Mouse (Mus musculus): ENCODE data around the gene Ralgapa2. TPM values are rescaled to one million over a fixed set of nuclear protein-coding genes. Genes with fewer than 3 reads are reported as not detected.
A peak's percentile ranks its signal among the peaks of the same experiment; 100 is the strongest.

Ralgapa2 gene
- polyA plus RNA-seq, 1 experiment from 2014 or later, result 7.4 TPM

DNA sequence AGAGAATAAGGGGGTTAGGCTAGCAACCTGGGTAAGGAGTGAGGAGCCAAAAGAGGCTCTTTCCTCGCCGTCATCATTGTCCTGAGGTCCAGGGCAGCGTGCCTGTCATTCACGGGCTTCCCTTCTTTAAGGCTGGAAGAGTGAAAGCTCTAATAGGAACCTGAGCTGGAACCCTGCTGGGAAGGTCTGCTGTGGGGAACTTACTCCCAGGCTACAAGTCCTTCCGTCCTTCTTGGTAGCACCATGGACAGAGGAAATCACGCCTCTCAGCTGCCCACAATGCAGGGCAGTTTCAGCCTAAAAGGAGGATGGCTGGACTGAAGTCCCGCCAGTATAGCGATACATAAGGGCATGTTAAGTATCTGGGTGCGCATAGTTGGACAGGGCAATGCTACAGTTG is 285.7 kb downstream of the Ralgapa2 start:
- no peak overlapping the region for H3K4me3 ChIP-seq (ENCODE audit: low read depth, low read length)
- H3K4me1 ChIP-seq (ENCODE audit: control insufficient read depth, insufficient read depth, low read length), result peaks cover 10% of the 10 kb centered on the region
- ATAC-seq (ENCODE audit: insufficient number of reproducible peaks, low FRiP score, low TSS enrichment, low read depth) (peak; percentile 42; the same call in 1 of the 2 replicates), DNase-seq (ENCODE audit: low spot score) (peak; percentile 80)
- H3K9me3 ChIP-seq (ENCODE audit: control insufficient read depth, low read length), result no peaks in the 10 kb centered on the region
- H3K27ac ChIP-seq (replicated peaks; ENCODE audit: low read depth, low read length), result no peak overlapping the region
- H3K36me3 ChIP-seq (ENCODE audit: control insufficient read depth, insufficient read depth, low read length), result no peaks in the 10 kb centered on the region
- no peak overlapping the region for H3K4me2 ChIP-seq (ENCODE audit: low read depth, severe bottlenecking)
- H3K9ac ChIP-seq (ENCODE audit: low read length), result no peak overlapping the region
- WGBS, result 6% methylated on average over 9 of the region's 9 CpGs
- peaks cover 56% of the 10 kb centered on the region for H3K27me3 ChIP-seq (ENCODE audit: control insufficient read depth, insufficient read depth, low read length)

DNA sequence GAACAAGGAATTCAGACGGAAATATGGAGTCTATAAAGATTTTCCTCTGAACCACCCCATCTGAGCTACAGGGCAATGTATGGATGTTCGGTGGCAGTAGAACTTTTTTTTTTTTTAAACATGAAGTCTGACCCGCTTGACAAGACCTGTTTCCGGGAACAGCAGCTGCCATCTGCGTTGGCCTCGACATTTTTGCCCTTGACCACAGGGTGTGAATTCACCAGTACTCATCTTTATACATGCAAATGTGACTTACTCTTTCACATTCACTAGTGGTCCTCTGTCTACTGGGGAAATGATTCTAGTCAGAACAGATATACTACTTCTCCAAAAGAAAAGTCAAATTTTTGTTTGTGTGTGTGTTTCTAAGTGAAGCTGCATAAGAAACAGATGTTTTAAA is 286.3 kb downstream of the Ralgapa2 start:
- Histone ChIP-seq H3K9me3 (ENCODE audit: control insufficient read depth, low read length) (no peaks in the 10 kb centered on the region), H3K4me2 (ENCODE audit: low read depth, severe bottlenecking) (no peak overlapping the region), H3K27me3 (ENCODE audit: control insufficient read depth, insufficient read depth, low read length) (peaks cover 62% of the 10 kb centered on the region), H3K4me1 (ENCODE audit: control insufficient read depth, insufficient read depth, low read length) (peaks cover 17% of the 10 kb centered on the region), H3K4me3 (ENCODE audit: low read depth, low read length) (no peak overlapping the region), H3K36me3 (ENCODE audit: control insufficient read depth, insufficient read depth, low read length) (no peaks in the 10 kb centered on the region), H3K9ac (ENCODE audit: low read length) (no peak overlapping the region), H3K27ac (replicated peaks; ENCODE audit: low read depth, low read length) (no peak overlapping the region)
- no peak for DNase-seq (ENCODE audit: low spot score)
- whole genome bisulfite sequencing, result 15% methylated on average over 6 of the region's 6 CpGs
- ATAC-seq (ENCODE audit: insufficient number of reproducible peaks, low FRiP score, low TSS enrichment, low read depth), result no peak

DNA sequence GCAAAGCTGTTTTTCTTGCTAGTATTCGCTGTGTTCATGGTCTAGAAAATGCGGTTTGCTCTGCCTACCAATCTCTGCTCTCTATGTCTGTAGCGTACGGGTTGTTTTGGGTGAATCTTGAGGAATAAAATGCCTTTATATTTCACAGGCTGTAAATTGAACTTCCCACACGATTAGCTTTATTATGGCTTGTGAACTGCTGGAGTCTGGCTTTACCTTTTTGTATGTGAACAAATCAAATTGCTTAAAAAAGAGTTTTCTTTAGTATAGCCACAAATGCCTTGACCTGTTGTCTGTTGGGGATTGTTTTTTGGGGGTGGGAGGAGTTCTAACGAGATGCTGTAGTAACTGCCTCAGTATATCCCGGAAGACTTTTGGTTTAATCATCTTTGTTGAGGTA is 288.0 kb downstream of the Ralgapa2 start:
- Histone ChIP-seq H3K4me1 (ENCODE audit: control insufficient read depth, insufficient read depth, low read length) (peaks cover 18% of the 10 kb centered on the region), H3K27ac (replicated peaks; ENCODE audit: low read depth, low read length) (no peak overlapping the region), H3K9me3 (ENCODE audit: control insufficient read depth, low read length) (no peaks in the 10 kb centered on the region), H3K27me3 (ENCODE audit: control insufficient read depth, insufficient read depth, low read length) (peaks cover 75% of the 10 kb centered on the region), H3K4me2 (ENCODE audit: low read depth, severe bottlenecking) (no peak overlapping the region), H3K9ac (ENCODE audit: low read length) (no peak overlapping the region), H3K36me3 (ENCODE audit: control insufficient read depth, insufficient read depth, low read length) (no peaks in the 10 kb centered on the region), H3K4me3 (ENCODE audit: low read depth, low read length) (no peak overlapping the region)
- 14% methylated on average over 7 of the region's 7 CpGs for WGBS
- no peak for DNase-seq (ENCODE audit: low spot score)
- no peak for ATAC-seq (ENCODE audit: insufficient number of reproducible peaks, low FRiP score, low TSS enrichment, low read depth)

DNA sequence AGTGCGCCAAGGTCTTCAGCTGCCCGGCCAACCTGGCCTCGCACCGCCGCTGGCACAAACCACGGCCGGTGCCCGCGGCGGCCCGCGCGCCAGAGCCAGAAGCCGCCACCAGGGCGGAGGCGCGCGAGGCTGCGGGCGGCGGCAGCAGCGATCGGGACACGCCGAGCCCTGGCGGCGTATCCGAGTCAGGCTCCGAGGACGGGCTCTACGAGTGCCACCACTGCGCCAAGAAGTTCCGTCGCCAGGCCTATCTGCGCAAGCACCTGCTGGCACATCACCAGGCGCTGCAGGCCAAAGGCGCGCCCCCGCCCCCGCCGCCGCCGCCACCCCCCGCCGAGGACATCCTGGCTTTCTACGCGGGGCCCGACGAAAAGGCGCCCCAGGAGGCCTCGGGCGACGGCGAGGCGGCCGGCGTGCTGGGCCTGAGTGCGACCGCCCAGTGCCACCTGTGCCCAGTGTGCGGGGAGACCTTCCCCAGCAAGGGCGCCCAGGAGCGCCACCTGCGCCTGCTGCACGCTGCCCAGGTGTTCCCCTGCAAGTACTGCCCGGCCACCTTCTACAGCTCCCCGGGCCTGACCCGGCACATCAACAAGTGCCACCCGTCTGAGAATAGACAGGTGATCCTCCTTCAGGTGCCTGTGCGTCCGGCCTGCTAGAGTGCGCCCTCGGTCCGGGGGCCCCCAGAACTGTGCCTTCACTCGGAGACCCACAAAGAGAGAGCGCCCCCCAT is 288.8 kb downstream of the Ralgapa2 start:
- DNase-seq (ENCODE audit: low spot score) (peak; percentile 57), ATAC-seq (ENCODE audit: insufficient number of reproducible peaks, low FRiP score, low TSS enrichment, low read depth) (no peak)
- Histone ChIP-seq H3K4me2 (ENCODE audit: low read depth, severe bottlenecking) (peak overlapping the region; percentile 95), H3K36me3 (ENCODE audit: control insufficient read depth, insufficient read depth, low read length) (no peaks in the 10 kb centered on the region), H3K27me3 (ENCODE audit: control insufficient read depth, insufficient read depth, low read length) (peaks cover 82% of the 10 kb centered on the region), H3K9ac (ENCODE audit: low read length) (no peak overlapping the region), H3K9me3 (ENCODE audit: control insufficient read depth, low read length) (no peaks in the 10 kb centered on the region), H3K4me3 (ENCODE audit: low read depth, low read length) (peak overlapping the region; percentile 47), H3K27ac (replicated peaks; ENCODE audit: low read depth, low read length) (no peak overlapping the region), H3K4me1 (ENCODE audit: control insufficient read depth, insufficient read depth, low read length) (peaks cover 18% of the 10 kb centered on the region)
- WGBS, result under 1% methylated on average over 69 of the region's 75 CpGs

GRCm38 (mm10) chr2:146222279-146223175 is 289.6 kb downstream of the Ralgapa2 start:
- Histone ChIP-seq H3K4me3 (ENCODE audit: low read depth, low read length) (peak overlapping the region; percentile 47), H3K9ac (ENCODE audit: low read length) (peak overlapping the region; percentile 43; the same call in 1 of the 2 replicates), H3K36me3 (ENCODE audit: control insufficient read depth, insufficient read depth, low read length) (no peaks in the 10 kb centered on the region), H3K27ac (replicated peaks; ENCODE audit: low read depth, low read length) (no peak overlapping the region), H3K4me1 (ENCODE audit: control insufficient read depth, insufficient read depth, low read length) (peaks cover 20% of the 10 kb centered on the region), H3K27me3 (ENCODE audit: control insufficient read depth, insufficient read depth, low read length) (peaks cover 90% of the 10 kb centered on the region), H3K9me3 (ENCODE audit: control insufficient read depth, low read length) (no peaks in the 10 kb centered on the region), H3K4me2 (ENCODE audit: low read depth, severe bottlenecking) (peak overlapping the region; percentile 95)
- under 1% methylated on average over 103 of the region's 133 CpGs for WGBS
- no peak for ATAC-seq (ENCODE audit: insufficient number of reproducible peaks, low FRiP score, low TSS enrichment, low read depth)
- peak; percentile 66 for DNase-seq (ENCODE audit: low spot score)

GRCm38 (mm10) chr2:146221929-146222278 is 290.2 kb downstream of the Ralgapa2 start:
- peaks cover 20% of the 10 kb centered on the region for H3K4me1 ChIP-seq (ENCODE audit: control insufficient read depth, insufficient read depth, low read length)
- no peak overlapping the region for H3K27ac ChIP-seq (replicated peaks; ENCODE audit: low read depth, low read length)
- peak overlapping the region; percentile 47 for H3K4me3 ChIP-seq (ENCODE audit: low read depth, low read length)
- WGBS, result under 1% methylated on average over 41 of the region's 44 CpGs
- H3K4me2 ChIP-seq (ENCODE audit: low read depth, severe bottlenecking), result peak overlapping the region; percentile 95
- peak overlapping the region; percentile 43; the same call in 1 of the 2 replicates for H3K9ac ChIP-seq (ENCODE audit: low read length)
- H3K27me3 ChIP-seq (ENCODE audit: control insufficient read depth, insufficient read depth, low read length), result peaks cover 90% of the 10 kb centered on the region
- H3K36me3 ChIP-seq (ENCODE audit: control insufficient read depth, insufficient read depth, low read length), result no peaks in the 10 kb centered on the region
- H3K9me3 ChIP-seq (ENCODE audit: control insufficient read depth, low read length), result no peaks in the 10 kb centered on the region
- peak; percentile 61 for DNase-seq (ENCODE audit: low spot score)
- 0 out of 2 replicates have a peak, but pooled peaks have one; percentile 3 for ATAC-seq (ENCODE audit: insufficient number of reproducible peaks, low FRiP score, low TSS enrichment, low read depth)

GRCm38 (mm10) chr2:146221076-146221928 is 290.8 kb downstream of the Ralgapa2 start, which contains the start of gene Insm1:
TSS of gene Insm1 (plus strand) at chr2:146221921.
- Histone ChIP-seq H3K27me3 (ENCODE audit: control insufficient read depth, insufficient read depth, low read length) (peaks cover 89% of the 10 kb centered on the region), H3K4me2 (ENCODE audit: low read depth, severe bottlenecking) (peak within 1 kb of the TSS; percentile 95), H3K4me1 (ENCODE audit: control insufficient read depth, insufficient read depth, low read length) (peaks cover 20% of the 10 kb centered on the region), H3K27ac (replicated peaks; ENCODE audit: low read depth, low read length) (no peak within 1 kb of the TSS), H3K4me3 (ENCODE audit: low read depth, low read length) (peak within 1 kb of the TSS; percentile 47), H3K9me3 (ENCODE audit: control insufficient read depth, low read length) (no peaks in the 10 kb centered on the region), H3K9ac (ENCODE audit: low read length) (peak within 1 kb of the TSS; percentile 43; the same call in 1 of the 2 replicates), H3K36me3 (ENCODE audit: control insufficient read depth, insufficient read depth, low read length) (no peaks in the 10 kb centered on the region)
- DNase-seq (ENCODE audit: low spot score) (peak; percentile 80), ATAC-seq (ENCODE audit: insufficient number of reproducible peaks, low FRiP score, low TSS enrichment, low read depth) (peak; percentile 54; the same call in 1 of the 2 replicates)
- under 1% methylated on average over 54 of the region's 86 CpGs for WGBS
